Mouse (Mus musculus): ENCODE results near the gene Pnldc1. TPM values are rescaled to one million over a fixed set of nuclear protein-coding genes. Genes with fewer than 3 reads are reported as not detected.

Gene Pnldc1
- polyA plus RNA-seq, 1 experiment, result 0.28 TPM

DNA sequence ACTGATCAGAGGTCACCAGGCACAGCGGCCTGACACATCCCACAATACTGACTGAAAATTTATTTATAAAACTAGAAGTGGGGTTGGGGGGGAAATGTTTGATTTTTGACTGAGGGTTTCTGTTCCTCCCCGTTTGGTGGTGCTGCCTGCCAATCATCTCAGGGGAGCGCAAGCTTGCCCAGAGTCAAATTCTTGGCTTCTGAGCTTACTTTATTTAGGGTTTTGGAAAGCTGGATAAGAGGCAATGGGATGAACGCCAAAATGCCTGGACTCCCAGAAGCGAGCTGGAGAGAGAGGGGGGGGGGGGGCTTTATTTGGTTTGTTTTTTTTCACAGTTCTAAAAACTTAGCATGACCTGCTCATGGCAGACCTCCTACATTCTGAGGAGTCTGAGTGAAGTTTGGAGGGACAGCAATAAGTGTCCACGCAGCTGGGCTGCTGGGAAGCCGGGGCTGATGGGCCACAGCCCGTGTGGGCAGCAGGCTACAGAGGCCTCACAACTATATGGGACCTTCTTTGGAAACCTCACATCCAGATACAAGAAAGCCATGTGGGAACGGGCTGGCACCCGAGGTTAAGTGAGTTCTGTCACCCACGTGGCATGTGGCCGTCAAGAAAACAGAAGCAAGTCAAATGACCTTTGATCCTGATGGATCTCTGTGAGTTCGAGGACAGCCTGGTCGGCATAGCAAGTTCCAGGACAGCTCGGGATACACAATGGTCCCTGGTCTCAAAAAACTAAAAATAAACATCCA is 22.8 kb downstream of the Pnldc1 start:
- no peak overlapping the region for H3ac ChIP-seq (ENCODE audit: control insufficient read depth, insufficient read length, low read depth)
- H3K4me3 ChIP-seq (ENCODE audit: insufficient read depth, poor library complexity, severe bottlenecking), result no peak overlapping the region
- no peaks in the 10 kb centered on the region for H3K79me2 ChIP-seq (ENCODE audit: control insufficient read depth, insufficient read depth)
- TF ChIP-seq FOSL1 (IDR thresholded peaks at IDR 0.05; ENCODE audit: insufficient read depth, low read length, poor library complexity, severe bottlenecking) (no peak), MYOG (IDR thresholded peaks at IDR 0.05; ENCODE audit: control insufficient read depth, extremely low read depth, insufficient read length) (no peak), USF1 (IDR thresholded peaks at IDR 0.05; ENCODE audit: low read depth) (no peak), MAX (IDR thresholded peaks at IDR 0.05) (no peak), MYOD1 (IDR thresholded peaks at IDR 0.05; ENCODE audit: control insufficient read depth, insufficient read length, low read depth) (no peak), CEBPB (IDR thresholded peaks at IDR 0.05; ENCODE audit: low read depth) (no peak), CTCF (IDR thresholded peaks at IDR 0.05; ENCODE audit: control insufficient read depth, insufficient read depth, insufficient read length) (no peak)
- no peaks in the 10 kb centered on the region for H3K27me3 ChIP-seq (ENCODE audit: control insufficient read depth, insufficient read depth, insufficient read length)
- H3K79me3 ChIP-seq (ENCODE audit: low read depth), result no peaks in the 10 kb centered on the region
- H3K36me3 ChIP-seq (ENCODE audit: control insufficient read depth, insufficient read depth), result no peaks in the 10 kb centered on the region

DNA sequence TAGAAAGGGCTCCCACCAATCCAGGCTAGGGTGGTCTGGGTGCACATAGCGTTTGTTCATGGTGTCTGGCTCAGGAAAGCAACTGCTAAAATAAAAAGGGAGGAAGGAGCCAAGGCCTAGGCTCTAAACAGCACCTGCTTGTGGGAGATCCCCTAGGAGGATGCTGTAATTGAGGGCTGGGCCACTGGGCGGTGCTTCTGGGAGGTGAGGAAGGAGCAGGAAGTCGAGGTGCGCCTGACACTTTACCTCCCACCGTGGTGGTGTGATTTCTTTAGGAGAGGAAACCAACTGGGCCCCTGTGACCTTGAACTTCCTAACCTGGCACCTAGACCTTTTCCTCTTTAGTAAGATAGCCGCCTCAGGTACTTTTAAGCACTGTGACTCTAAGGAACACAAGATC is 23.4 kb downstream of the Pnldc1 start:
- H3K36me3 ChIP-seq (ENCODE audit: control insufficient read depth, insufficient read depth), result no peaks in the 10 kb centered on the region
- no peaks in the 10 kb centered on the region for H3K27me3 ChIP-seq (ENCODE audit: control insufficient read depth, insufficient read depth, insufficient read length)
- no peak overlapping the region for H3ac ChIP-seq (ENCODE audit: control insufficient read depth, insufficient read length, low read depth)
- TF ChIP-seq MAX (IDR thresholded peaks at IDR 0.05), result no peak
- TF ChIP-seq USF1 (IDR thresholded peaks at IDR 0.05; ENCODE audit: low read depth), result no peak
- TF ChIP-seq FOSL1 (IDR thresholded peaks at IDR 0.05; ENCODE audit: insufficient read depth, low read length, poor library complexity, severe bottlenecking), result no peak
- TF ChIP-seq MYOD1 (IDR thresholded peaks at IDR 0.05; ENCODE audit: control insufficient read depth, insufficient read length, low read depth), result no peak
- TF ChIP-seq CEBPB (IDR thresholded peaks at IDR 0.05; ENCODE audit: low read depth), result no peak
- TF ChIP-seq MYOG (IDR thresholded peaks at IDR 0.05; ENCODE audit: control insufficient read depth, extremely low read depth, insufficient read length), result no peak
- TF ChIP-seq CTCF (IDR thresholded peaks at IDR 0.05; ENCODE audit: control insufficient read depth, insufficient read depth, insufficient read length), result no peak
- no peaks in the 10 kb centered on the region for H3K79me2 ChIP-seq (ENCODE audit: control insufficient read depth, insufficient read depth)
- no peaks in the 10 kb centered on the region for H3K79me3 ChIP-seq (ENCODE audit: low read depth)
- no peak overlapping the region for H3K4me3 ChIP-seq (ENCODE audit: insufficient read depth, poor library complexity, severe bottlenecking)

DNA sequence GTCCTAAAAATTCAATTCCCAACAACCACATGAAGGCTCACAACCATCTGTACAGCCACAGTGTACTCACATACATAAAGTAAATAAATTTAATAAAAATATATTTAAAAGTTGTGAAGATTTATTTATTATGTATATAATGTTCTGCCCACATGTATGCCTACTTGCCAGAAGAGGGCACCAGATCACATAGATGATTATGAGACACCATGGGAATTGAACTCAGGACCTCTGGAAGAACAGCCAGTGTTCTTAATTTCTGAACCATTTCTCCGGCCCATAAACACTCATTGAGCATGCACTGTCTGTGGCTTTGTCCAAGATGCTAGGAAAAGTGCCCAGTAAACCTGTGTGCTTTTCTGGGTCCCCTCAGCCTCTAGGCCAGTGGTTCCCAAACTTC is 28.8 kb downstream of the Pnldc1 start:
- Histone ChIP-seq H3K79me2 (ENCODE audit: control insufficient read depth, insufficient read depth) (no peaks in the 10 kb centered on the region), H3ac (ENCODE audit: control insufficient read depth, insufficient read length, low read depth) (no peak overlapping the region), H3K4me3 (ENCODE audit: insufficient read depth, poor library complexity, severe bottlenecking) (no peak overlapping the region), H3K36me3 (ENCODE audit: control insufficient read depth, insufficient read depth) (no peaks in the 10 kb centered on the region), H3K27me3 (ENCODE audit: control insufficient read depth, insufficient read depth, insufficient read length) (peaks cover 15% of the 10 kb centered on the region), H3K79me3 (ENCODE audit: low read depth) (no peaks in the 10 kb centered on the region)
- no peak for TF ChIP-seq CTCF (IDR thresholded peaks at IDR 0.05; ENCODE audit: control insufficient read depth, insufficient read depth, insufficient read length)
- TF ChIP-seq FOSL1 (IDR thresholded peaks at IDR 0.05; ENCODE audit: insufficient read depth, low read length, poor library complexity, severe bottlenecking), result no peak
- TF ChIP-seq CEBPB (IDR thresholded peaks at IDR 0.05; ENCODE audit: low read depth), result no peak
- TF ChIP-seq MYOD1 (IDR thresholded peaks at IDR 0.05; ENCODE audit: control insufficient read depth, insufficient read length, low read depth), result no peak

DNA sequence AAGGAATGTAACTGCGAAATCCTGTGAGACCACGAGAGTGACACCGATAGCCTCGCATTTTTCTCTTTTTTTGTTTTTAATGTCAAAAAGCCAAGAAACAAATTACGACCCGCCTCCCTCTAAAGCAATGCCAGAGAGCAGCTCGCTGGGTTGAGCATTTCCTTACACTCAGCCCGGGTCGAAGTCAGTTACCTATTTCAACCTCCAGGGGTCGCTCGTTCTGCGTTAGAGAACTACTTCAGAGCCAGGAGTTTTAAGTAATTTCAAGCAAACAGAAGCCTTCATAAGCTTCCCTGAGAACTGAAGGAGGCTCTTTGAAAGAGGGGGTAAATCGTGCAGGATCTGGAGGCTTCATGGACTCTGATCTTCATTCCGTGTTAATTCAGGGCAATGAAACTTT is 29.9 kb downstream of the Pnldc1 start:
- Histone ChIP-seq H3K27me3 (ENCODE audit: control insufficient read depth, insufficient read depth, insufficient read length) (peaks cover 15% of the 10 kb centered on the region), H3K79me3 (ENCODE audit: low read depth) (no peaks in the 10 kb centered on the region), H3K79me2 (ENCODE audit: control insufficient read depth, insufficient read depth) (no peaks in the 10 kb centered on the region), H3ac (ENCODE audit: control insufficient read depth, insufficient read length, low read depth) (no peak overlapping the region), H3K4me3 (ENCODE audit: insufficient read depth, poor library complexity, severe bottlenecking) (no peak overlapping the region), H3K36me3 (ENCODE audit: control insufficient read depth, insufficient read depth) (no peaks in the 10 kb centered on the region)
- TF ChIP-seq CEBPB (IDR thresholded peaks at IDR 0.05; ENCODE audit: low read depth) (no peak), CTCF (IDR thresholded peaks at IDR 0.05; ENCODE audit: control insufficient read depth, insufficient read depth, insufficient read length) (peak; percentile 28)

DNA sequence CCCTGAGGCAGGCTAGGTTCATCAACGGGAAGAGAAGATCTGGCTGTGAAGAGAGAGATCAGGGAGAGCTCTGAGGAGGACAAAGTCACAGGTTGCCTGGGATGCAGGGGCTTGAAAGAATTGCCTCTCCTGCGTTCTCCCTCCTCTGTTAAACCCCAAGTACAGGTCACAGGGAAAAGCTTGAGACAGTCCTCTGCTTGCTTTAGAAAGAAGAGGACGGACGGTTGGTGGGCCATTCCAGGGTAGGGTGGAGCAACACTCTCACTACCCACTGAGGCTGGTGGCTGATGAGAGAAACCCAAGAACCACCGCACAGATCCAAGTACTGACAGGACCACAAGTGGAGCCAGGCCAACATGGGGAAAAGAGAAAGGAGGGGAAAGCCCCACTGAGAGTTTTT is 34.3 kb downstream of the Pnldc1 start, which contains the start of gene Mrgprh:
Mrgprh (plus strand) TSS at position 301 of the 400 bp plus-strand sequence.
- Histone ChIP-seq H3K27me3 (ENCODE audit: control insufficient read depth, insufficient read depth, insufficient read length) (peaks cover 33% of the 10 kb centered on the region), H3ac (ENCODE audit: control insufficient read depth, insufficient read length, low read depth) (no peak within 1 kb of the TSS), H3K4me3 (ENCODE audit: insufficient read depth, poor library complexity, severe bottlenecking) (no peak within 1 kb of the TSS), H3K79me2 (ENCODE audit: control insufficient read depth, insufficient read depth) (no peaks in the 10 kb centered on the region), H3K79me3 (ENCODE audit: low read depth) (no peaks in the 10 kb centered on the region), H3K36me3 (ENCODE audit: control insufficient read depth, insufficient read depth) (no peaks in the 10 kb centered on the region)
- TF ChIP-seq CTCF (IDR thresholded peaks at IDR 0.05; ENCODE audit: control insufficient read depth, insufficient read depth, insufficient read length) (no peak), MAX (IDR thresholded peaks at IDR 0.05) (no peak), MYOG (IDR thresholded peaks at IDR 0.05; ENCODE audit: control insufficient read depth, extremely low read depth, insufficient read length) (no peak)

DNA sequence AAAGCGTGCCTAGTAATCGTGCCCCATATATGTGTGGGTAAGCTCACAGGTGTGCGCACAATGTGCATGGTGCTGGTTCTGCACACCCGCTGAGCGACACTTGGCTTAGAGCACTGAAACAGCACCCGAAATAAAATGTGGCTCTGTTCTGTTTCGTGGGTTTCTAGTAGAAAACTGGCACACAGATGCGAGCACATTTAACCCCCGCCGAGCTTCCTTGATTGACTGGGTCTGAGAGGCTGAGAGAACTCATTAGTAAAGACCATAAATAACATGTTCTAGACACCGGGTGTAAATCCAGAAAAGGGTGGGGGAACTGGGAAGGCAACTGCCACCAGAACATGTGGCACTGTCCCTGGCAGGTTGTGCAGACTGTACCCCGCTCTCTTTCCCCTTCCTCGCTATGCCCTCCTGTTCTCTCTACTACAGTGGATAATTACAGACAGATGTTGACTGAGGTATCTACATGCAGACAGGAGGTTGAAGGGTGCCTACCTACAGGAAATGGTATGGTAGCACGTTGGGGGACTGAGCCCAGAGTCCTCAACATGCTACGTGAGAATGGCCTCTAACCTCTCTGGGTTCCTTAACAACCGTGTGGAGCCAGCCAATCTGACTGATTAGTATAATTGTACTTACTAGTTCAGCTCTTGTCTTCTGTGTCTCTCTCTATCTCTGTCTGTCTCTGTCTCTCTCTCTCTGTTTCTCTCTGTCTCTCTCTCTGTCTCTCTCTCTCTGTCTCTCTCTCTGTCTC is 37.6 kb downstream of the Pnldc1 start:
- Histone ChIP-seq H3K36me3 (ENCODE audit: control insufficient read depth, insufficient read depth) (no peaks in the 10 kb centered on the region), H3ac (ENCODE audit: control insufficient read depth, insufficient read length, low read depth) (no peak overlapping the region), H3K4me3 (ENCODE audit: insufficient read depth, poor library complexity, severe bottlenecking) (no peak overlapping the region), H3K79me2 (ENCODE audit: control insufficient read depth, insufficient read depth) (no peaks in the 10 kb centered on the region), H3K27me3 (ENCODE audit: control insufficient read depth, insufficient read depth, insufficient read length) (peaks cover 22% of the 10 kb centered on the region), H3K79me3 (ENCODE audit: low read depth) (no peaks in the 10 kb centered on the region)
- TF ChIP-seq USF1 (IDR thresholded peaks at IDR 0.05; ENCODE audit: low read depth), result no peak
- no peak for TF ChIP-seq CEBPB (IDR thresholded peaks at IDR 0.05; ENCODE audit: low read depth)
